Mouse (Mus musculus): ENCODE measurements around the gene Lrch4.

The Lrch4 gene

GRCm38 (mm10) chr5:137628498-137629305 lies at the start of gene Lrch4, which contains the start of the genes Fbxo24 and Gm20605:
Gene Lrch4 (plus strand): TSS chr5:137629121.
Gene Fbxo24 (minus strand): TSS chr5:137629002.
Gene Gm20605 (plus strand): TSS chr5:137629175.
- DNase-seq (ENCODE audit: low read depth): peak; percentile 100

DNA sequence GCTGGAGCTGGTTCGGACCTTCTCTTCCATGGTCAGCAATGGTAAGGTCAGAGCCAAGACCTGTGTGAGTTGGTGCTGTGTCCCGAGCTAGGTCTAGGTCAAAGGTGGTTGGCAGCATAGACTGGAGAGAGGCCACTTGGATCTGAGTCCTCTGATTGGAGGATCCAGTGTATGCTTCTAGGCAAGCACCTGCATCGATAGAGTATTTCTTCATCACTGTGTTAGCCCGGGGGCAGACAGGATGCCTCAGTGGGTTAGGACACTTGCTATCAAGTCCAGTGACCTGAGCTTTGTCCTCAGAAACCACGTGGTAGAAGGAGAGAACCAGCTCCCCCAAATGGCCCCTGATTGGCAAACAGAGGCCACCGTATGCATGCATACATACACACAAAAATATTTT lies 48.7 kb upstream of the Lrch4 start:
- DNase-seq (ENCODE audit: low read depth): no peak

- DNase-seq (ENCODE audit: low read depth): no peak
These were observed 46.2 kb upstream of the Lrch4 start for GRCm38 (mm10) chr5:137582702-137583101.

DNA sequence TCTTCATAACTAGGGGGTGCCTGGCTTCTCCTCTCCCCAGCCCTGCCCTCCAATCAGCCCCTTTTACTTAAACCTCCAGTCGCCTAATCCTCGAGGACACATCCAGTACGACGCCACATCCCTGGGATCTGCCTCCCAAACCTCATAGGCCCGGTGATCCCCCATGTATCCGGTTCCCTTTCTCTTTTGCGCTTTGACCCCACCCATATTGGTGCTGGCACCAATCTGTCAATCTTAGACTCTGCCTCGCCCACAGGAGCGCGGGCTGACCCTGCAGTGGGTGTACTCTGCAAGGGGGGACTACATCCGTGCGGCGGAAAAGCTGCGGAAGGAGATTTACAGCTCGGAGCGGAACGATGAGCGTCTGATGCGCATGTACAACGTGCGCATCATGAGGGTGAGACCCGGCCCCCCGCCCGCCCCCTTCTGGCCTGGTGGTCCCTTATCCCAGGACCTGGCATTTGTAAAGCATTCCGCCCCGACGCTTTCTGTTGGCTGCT lies 45.2 kb upstream of the Lrch4 start:
- DNase-seq (ENCODE audit: low read depth): no peak

GRCm38 (mm10) chr5:137584976-137585375 lies 43.9 kb upstream of the Lrch4 start:
- DNase-seq (ENCODE audit: low read depth): peak; percentile 46

DNA sequence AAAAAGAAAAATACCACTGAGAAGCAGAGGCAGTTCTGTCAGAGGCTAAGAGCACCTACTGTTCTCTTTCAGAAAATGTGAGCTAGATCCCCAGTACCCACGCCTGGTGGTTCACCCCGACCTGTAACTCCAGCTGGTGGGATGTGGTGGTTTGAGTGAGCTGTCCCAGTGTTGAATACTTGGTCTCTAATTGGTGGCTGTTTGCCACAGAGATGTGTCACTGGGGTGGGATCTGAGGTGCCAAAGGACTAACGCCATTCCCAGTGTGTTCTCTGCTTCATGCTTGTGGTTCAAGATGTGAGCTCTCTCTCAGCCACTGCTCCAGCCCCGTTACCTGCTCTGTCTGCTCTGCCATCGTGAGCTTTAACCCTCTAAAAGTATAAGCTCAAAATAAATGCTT lies 38.4 kb upstream of the Lrch4 start:
- no peak for DNase-seq (ENCODE audit: low read depth)

GRCm38 (mm10) chr5:137595921-137596320 lies 33.0 kb upstream of the Lrch4 start:
- no peak for DNase-seq (ENCODE audit: low read depth)

DNA sequence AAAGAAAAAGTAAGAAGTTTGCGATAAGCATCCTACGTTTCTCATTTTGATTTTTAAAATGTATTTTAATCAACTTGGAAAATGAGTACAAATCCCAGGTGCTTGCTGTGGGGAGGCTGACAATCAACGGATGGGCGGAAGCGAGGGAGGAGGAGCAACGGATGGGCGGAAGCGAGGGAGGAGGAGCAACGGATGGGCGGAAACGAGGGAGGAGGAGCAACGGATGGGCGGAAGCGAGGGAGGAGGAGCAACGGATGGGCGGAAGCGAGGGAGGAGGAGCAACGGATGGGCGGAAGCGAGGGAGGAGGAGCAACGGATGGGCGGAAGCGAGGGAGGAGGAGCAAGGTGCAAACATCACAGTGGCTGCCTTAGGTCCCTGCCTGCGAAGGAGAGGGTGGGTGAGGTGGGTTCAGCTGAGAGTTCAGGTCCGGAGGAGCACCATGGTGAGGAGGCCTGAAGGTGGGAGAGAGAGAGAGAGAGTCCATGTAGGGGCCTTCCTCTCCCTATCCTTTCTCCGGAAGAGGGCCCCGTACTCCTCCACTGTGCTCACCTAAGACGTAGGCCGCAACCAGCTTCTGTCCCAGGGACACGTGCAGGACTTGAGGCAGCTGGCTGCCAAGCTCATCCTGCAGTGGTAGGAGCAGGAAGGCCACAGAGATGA lies 32.2 kb upstream of the Lrch4 start:
- no peak for DNase-seq (ENCODE audit: low read depth)

DNA sequence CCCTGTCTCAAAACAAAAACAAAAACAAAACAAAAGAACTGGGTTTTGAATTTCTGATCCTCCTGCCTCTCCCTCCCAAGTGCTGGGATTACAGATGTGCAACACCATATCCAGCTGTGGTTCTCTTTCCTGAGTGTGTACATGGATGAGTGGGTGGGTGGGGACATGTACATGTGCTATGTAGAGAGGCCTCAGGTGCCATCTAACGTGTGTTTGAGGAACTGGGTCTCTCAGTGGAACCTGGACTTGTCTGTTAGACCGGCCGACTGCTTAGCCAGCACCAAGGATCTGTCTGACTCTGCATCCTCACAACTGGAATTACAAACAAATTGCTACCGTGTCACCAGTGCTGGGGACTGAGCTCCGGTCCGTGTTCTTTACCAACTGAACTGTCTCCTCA lies 31.3 kb upstream of the Lrch4 start:
- no peak for DNase-seq (ENCODE audit: low read depth)

DNA sequence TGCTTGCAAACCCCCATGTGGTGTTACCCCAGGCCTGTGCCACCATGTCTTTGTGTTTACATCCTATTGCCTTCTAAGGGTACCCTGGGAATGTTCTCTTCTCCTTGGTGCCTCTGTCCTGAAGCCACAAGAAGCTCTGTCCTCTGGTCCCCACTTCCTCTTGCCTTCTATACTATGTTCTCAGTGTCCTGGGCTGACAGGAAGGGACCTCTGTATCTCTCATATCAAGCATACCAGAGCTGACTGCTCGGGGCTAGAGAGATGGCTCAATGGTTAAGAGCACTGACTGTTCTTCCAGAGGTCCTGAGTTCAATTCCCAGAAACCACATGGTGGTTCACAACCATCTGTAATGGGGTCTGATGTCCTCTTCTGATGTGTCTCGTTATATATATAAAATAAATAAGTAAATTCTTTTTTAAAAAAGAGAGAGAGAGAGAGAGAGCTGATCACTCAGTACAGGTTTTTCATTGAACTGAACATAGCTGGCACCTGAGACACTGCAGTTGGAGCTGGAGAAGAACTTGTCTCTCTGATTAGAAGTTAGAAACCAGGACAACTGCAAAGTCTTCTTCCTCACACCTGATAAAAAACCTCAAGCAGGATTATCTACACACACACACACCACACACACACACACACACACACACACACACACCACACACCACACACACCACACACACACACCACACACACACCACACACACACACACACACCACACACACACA lies 30.7 kb upstream of the Lrch4 start:
- no peak for DNase-seq (ENCODE audit: low read depth)

DNA sequence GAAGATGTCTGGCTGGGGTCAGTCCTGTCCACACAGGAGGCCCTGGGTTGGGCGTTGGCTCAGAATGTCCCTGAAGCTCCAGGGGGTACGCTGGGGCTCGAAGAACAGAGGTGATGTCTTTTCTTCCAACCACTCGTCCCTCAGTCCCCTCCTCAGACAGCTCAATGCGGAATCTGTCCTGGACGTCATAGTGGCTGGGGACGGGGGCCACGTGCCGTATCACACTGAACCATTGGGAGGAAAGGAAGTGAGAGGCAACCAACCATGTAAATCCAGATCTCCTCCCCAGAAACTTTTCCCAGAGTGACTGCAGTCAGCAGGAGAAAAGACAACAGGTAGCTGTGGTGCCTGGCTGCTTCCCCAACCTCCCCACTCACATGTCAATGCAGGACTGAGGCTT lies 29.3 kb upstream of the Lrch4 start:
- DNase-seq (ENCODE audit: low read depth): no peak

DNA sequence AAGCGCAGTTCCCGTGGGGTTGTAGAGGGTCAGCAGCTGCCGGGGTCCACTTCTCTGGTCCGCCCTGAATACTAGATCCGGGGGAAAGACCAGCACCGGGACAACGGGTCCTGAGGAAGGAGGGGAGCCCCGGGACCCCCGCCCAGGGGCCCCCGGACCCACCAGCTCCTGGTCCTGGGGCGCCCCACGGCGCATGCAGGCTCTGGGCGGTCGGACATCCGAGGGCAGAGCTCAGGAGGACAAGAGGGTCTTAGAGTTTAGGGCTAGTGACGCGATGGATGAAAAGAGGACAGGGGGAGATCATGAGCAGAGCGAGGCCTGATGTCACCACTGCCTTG lies 28.7 kb upstream of the Lrch4 start:
- no peak for DNase-seq (ENCODE audit: low read depth)

- peak; percentile 98 for DNase-seq (ENCODE audit: low read depth)
These were observed 28.1 kb upstream of the Lrch4 start, which contains the start of gene Mospd3 for GRCm38 (mm10) chr5:137600619-137601364. Gene Mospd3 (minus strand): TSS chr5:137601058.

GRCm38 (mm10) chr5:137601365-137601729 lies 27.6 kb upstream of the Lrch4 start:
- DNase-seq (ENCODE audit: low read depth): peak; percentile 38

DNA sequence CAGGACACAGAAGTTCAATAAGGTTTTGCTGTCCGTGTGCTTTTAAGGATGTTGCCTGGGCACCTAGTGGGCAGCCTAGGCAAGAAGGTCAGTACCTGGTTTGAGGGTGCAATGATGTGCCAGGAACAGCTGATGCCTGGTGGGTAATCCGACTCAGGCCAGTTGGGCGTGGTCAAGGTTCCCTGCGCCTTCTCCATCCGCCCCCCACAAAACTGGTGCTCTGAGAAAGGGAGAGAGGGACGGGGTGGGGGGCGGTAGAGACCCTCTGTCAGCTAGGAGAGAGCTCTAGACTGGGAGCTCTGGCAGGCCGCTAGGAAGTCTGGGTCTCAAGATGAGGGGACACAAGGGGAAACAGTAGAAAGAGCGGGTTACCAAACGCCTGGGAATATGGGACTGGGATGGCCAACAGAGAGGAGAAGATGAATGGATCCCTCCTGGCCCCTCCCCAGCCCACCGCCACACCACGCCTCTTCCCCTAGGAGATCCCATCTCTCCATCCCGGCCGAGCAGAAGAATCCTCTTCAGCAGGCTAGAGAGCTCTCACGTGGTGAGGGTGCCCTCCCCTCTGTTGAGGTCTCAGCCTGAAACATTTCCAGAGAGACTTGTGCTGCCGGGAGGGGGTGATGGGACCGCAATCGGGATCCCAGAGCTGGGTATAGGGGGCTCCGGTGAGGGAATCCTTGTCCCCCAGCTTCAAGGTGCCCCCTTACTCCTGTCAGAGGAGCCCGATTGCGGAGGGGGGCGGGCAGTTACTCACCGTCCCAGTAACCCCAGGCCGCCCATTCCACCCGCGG lies 20.9 kb upstream of the Lrch4 start:
- DNase-seq (ENCODE audit: low read depth): no peak

DNA sequence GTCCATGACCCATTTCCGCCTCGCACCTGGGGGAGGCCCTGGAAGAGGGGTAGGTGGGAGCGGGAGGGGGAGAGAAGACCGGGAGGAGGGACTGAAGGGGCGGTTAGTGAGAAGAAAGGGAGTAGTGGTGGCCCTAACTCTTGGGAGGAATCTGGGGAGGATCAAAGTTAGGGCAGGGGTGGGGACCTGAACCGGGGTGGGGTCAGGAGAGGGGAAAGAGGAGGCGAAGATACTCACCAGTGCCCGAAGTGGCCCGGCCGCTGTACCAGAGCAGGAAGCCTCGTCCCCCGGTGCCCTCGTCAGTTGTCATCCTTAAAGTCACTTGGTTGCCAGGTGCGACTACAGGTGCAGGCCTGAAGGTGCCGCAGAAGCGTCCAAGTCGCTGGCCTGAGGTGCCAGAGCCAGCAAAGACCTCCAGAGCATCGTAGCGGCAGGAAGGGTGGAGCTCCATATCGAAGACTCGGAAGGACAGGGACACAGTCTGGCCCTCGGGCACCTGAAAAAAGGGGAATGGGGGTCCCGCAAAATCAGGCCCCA lies 20.2 kb upstream of the Lrch4 start:
- no peak for DNase-seq (ENCODE audit: low read depth)

DNA sequence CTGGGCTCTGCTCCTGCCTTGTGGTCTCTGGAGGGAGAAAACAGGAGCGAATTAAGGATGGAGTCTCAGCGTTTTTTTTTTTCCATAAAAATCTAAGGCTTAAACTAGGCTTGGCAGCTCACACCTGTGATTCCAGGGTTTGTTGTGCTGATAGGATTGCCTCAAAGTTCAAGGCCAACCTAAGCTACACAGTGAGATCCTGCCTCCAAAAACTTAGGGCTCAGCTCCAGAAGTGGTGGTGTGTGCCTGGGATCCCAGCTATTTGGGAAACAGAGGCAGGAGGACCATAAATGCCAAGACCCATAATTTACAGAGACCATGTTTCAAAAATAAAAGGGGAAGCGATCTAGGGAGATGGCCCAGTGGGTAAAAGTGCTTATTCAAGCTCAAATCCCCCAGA lies 19.6 kb upstream of the Lrch4 start:
- no peak for DNase-seq (ENCODE audit: low read depth)

DNA sequence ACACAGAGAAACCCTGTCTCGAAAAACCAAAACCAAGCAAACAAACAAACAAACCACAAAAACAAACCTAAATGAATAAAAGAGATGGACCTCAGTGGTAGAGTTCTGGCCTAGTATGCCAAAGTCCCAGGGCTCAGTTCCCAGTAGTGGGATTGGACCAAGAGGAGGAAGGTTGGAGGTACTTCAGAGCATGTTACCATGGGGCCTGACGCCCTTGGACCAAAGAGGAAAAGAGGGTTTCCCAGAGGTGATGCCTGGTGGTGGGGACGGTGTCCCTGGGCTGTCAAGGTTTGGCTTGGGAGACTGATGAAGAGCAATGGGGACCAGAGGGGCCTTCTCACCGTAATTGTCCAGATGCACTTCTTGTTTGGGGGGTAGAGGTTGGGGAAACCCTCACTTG lies 18.9 kb upstream of the Lrch4 start:
- DNase-seq (ENCODE audit: low read depth): no peak

DNA sequence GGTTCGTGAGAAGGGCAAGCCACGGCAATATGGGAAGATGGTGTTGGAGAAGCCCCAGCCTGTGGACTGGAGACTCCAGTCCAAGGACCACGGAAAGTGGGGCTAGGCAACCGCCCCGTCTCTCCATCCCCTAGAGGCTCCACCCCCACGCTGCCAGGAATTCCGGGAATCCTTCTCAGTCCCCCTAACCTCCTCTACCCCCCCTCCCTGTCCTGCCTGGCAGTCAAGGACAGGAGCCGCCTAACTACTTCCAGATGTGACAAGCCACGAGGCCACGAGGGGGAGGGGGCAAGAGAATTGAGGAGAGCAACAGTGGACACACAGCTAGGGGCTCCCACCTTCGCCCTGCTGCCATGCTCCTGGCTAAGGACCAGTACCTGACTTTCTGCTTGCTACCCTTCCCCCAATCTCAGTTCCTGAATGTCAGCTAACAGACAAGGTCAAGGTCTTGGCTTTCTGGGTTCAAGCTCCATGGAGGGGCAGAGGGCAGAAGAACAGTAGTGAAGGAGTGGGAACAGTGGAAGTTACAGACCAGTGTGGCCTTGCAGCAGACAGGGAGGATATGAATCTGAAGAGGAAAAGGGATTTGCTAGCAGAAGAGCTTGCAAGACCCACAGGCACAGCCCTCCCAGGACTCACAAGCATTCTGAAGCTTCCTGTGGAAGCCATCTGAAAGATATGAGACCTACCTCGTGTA lies 18.2 kb upstream of the Lrch4 start:
- DNase-seq (ENCODE audit: low read depth): no peak

- DNase-seq (ENCODE audit: low read depth): no peak
These were observed 17.7 kb upstream of the Lrch4 start for GRCm38 (mm10) chr5:137611245-137611602.
